Mouse (Mus musculus) splenic B cell, adult 2 months (primary cell): ENCODE results near the gene Trir.

Experiments used
- DNase-seq: peaks from one replicate; pipeline ENCODE4 v3.0.0-alpha.2; 2011; ENCODE audit warnings: low read depth, low spot score
- H3K27me3 ChIP-seq: 2 replicates; pipeline ENCODE4 v1.6.1; 2012; ENCODE audit warnings: mild to moderate bottlenecking, low read length, moderate library complexity, mixed read lengths; ENCODE audit not compliant: control insufficient read depth, poor library complexity, insufficient read depth, severe bottlenecking
- H3K36me3 ChIP-seq: 2 replicates; pipeline ENCODE4 v1.6.1; 2012; ENCODE audit warnings: mild to moderate bottlenecking, low read length, moderate library complexity, mixed read lengths; ENCODE audit not compliant: control insufficient read depth, poor library complexity, insufficient read depth, severe bottlenecking

The Trir gene

GRCm38 (mm10) chr8:85017209-85017608 is 9.4 kb upstream of the Trir start:
- no peaks in the 10 kb centered on the region for H3K27me3 ChIP-seq

GRCm38 (mm10) chr8:85021514-85022055 is 5.0 kb upstream of the Trir start:
- peak; percentile 44 for DNase-seq
- H3K36me3 ChIP-seq: no peaks in the 10 kb centered on the region; the same call in none of the 2 replicates
- no peaks in the 10 kb centered on the region for H3K27me3 ChIP-seq

More at GRCm38 (mm10) chr8:85017209-85017608, 9.4 kb upstream of the Trir start:
- no peaks in the 10 kb centered on the region; the same call in none of the 2 replicates for H3K36me3 ChIP-seq
- DNase-seq: no peak

GRCm38 (mm10) chr8:85023846-85024245 is 2.8 kb upstream of the Trir start:
- Histone ChIP-seq H3K36me3 (no peaks in the 10 kb centered on the region), H3K27me3 (no peaks in the 10 kb centered on the region)
- DNase-seq: no peak

- peak; percentile 95 for DNase-seq
- H3K27me3 ChIP-seq: no peaks in the 10 kb centered on the region
These were observed 1.3 kb upstream of the Trir start, which contains the start of gene Asna1 for GRCm38 (mm10) chr8:85025098-85025932. TSS of gene Asna1 (minus strand) at chr8:85025281.

GRCm38 (mm10) chr8:85027516-85027855 is 863 bp downstream of the Trir start:
- H3K27me3 ChIP-seq: no peaks in the 10 kb centered on the region
- DNase-seq: peak; percentile 30
- H3K36me3 ChIP-seq: peaks cover 3% of the 10 kb centered on the region

More at GRCm38 (mm10) chr8:85025098-85025932, 1.3 kb upstream of the Trir start, which contains the start of gene Asna1:
- peaks cover 3% of the 10 kb centered on the region for H3K36me3 ChIP-seq

- H3K36me3 ChIP-seq: peaks cover 3% of the 10 kb centered on the region
- H3K27me3 ChIP-seq: no peaks in the 10 kb centered on the region
- peak; percentile 32 for DNase-seq
These were observed 1.3 kb downstream of the Trir start for GRCm38 (mm10) chr8:85027922-85028321.

GRCm38 (mm10) chr8:85029271-85029670 is 2.6 kb downstream of the Trir start:
- DNase-seq: no peak
- H3K36me3 ChIP-seq: peaks cover 3% of the 10 kb centered on the region

GRCm38 (mm10) chr8:85032622-85033311 is 6.1 kb downstream of the Trir start:
- Histone ChIP-seq H3K36me3 (peaks cover 3% of the 10 kb centered on the region), H3K27me3 (no peaks in the 10 kb centered on the region)
- no peak for DNase-seq

More at GRCm38 (mm10) chr8:85029271-85029670, 2.6 kb downstream of the Trir start:
- H3K27me3 ChIP-seq: no peaks in the 10 kb centered on the region

- Histone ChIP-seq H3K36me3 (peaks cover 3% of the 10 kb centered on the region), H3K27me3 (no peaks in the 10 kb centered on the region)
- DNase-seq: no peak
These were observed 7.2 kb downstream of the Trir start for GRCm38 (mm10) chr8:85033867-85034266.

- DNase-seq: peak; percentile 94
- Histone ChIP-seq H3K27me3 (no peaks in the 10 kb centered on the region), H3K36me3 (no peaks in the 10 kb centered on the region; the same call in 1 of the 2 replicates)
These were observed 8.1 kb downstream of the Trir start for GRCm38 (mm10) chr8:85034764-85035163.

- no peak for DNase-seq
- Histone ChIP-seq H3K27me3 (no peaks in the 10 kb centered on the region), H3K36me3 (no peaks in the 10 kb centered on the region; the same call in 1 of the 2 replicates)
These were observed 8.6 kb downstream of the Trir start for GRCm38 (mm10) chr8:85035165-85035727.

GRCm38 (mm10) chr8:85035728-85036310 is 9.2 kb downstream of the Trir start:
- Histone ChIP-seq H3K36me3 (no peaks in the 10 kb centered on the region; the same call in 1 of the 2 replicates), H3K27me3 (no peaks in the 10 kb centered on the region)
- peak; percentile 43 for DNase-seq

- H3K36me3 ChIP-seq: no peaks in the 10 kb centered on the region; the same call in 1 of the 2 replicates
- no peak for DNase-seq
- no peaks in the 10 kb centered on the region for H3K27me3 ChIP-seq
These were observed 9.7 kb downstream of the Trir start for GRCm38 (mm10) chr8:85036381-85036717.

- peak; percentile 96 for DNase-seq
- Histone ChIP-seq H3K27me3 (no peaks in the 10 kb centered on the region), H3K36me3 (no peaks in the 10 kb centered on the region; the same call in 1 of the 2 replicates)
These were observed 10.2 kb downstream of the Trir start, which contains the start of gene Tnpo2 for GRCm38 (mm10) chr8:85036718-85037365. TSS of gene Tnpo2 (plus strand) at chr8:85036915.
